Mouse (Mus musculus) forelimb bud, embryonic 11.5 days (tissue): ENCODE data around the gene Ldhc.

Source experiments
- DNase-seq: peaks from one replicate; pipeline ENCODE4 v3.0.0-alpha.2; 2012; ENCODE audit warnings: low read depth, low spot score

The Ldhc gene

GRCm38 (mm10) chr7:46918678-46919371 is 57.8 kb downstream of the Ldhc start:
- DNase-seq, result peak; percentile 33

GRCm38 (mm10) chr7:46919551-46920176 is 58.7 kb downstream of the Ldhc start, which contains the start of gene Tsg101:
Tsg101 (minus strand) TSS chr7:46919969.
- peak; percentile 87 for DNase-seq

- no peak for DNase-seq
Measured at GRCm38 (mm10) chr7:46922075-46922474, 61.1 kb downstream of the Ldhc start.
